Mouse (Mus musculus) testis, adult 2 months (tissue): ENCODE measurements at regions not wholly inside any gene's neighbourhood (a gene's known extent, or its start where the extent isn't known, plus 50 kb on each side); places are given as distances from the start of the nearest gene placed in this dataset.

Experiments
- CTCF ChIP-seq: fragments of 200-500 bp; IDR thresholded peaks from 2 replicates; pipeline ENCODE4 v1.5.1; 2012; ENCODE audit warnings: low read depth, mild to moderate bottlenecking, inconsistent platforms, low read length, moderate library complexity; ENCODE audit not compliant: control insufficient read depth, insufficient read depth, insufficient replicate concordance
- POLR2A ChIP-seq: fragments of 200-500 bp; IDR thresholded peaks from 2 replicates; pipeline ENCODE4 v1.6.1; 2012; ENCODE audit warnings: low read depth, mild to moderate bottlenecking, inconsistent platforms, low read length, moderate library complexity; ENCODE audit not compliant: control insufficient read depth

GRCm38 (mm10) chr5:100309807-100310165 lies 106.2 kb downstream of the Sec31a start:
- TF ChIP-seq CTCF: no peak
- TF ChIP-seq POLR2A: no peak
